Mouse (Mus musculus) granulocyte monocyte progenitor cell, adult 5-6 weeks (primary cell): ENCODE measurements around the gene Nkx2-3. TPM values are rescaled to one million over a fixed set of nuclear protein-coding genes. Genes with fewer than 3 reads are reported as not detected.

Experiments
- ATAC-seq: replicated peaks from 2 replicates; pipeline ENCODE4 v1.8.0; 2016; ENCODE audit warnings: mild to moderate bottlenecking, moderate TSS enrichment, inconsistent platforms; ENCODE audit not compliant: poor library complexity, severe bottlenecking
- total RNA-seq, 2 experiments: library from RNA; stranded (forward) in 1 of 2; stranded (reverse) in 1 of 2; fragments of 200-712, 200-1000 nt in 1 of 2; fragments of >200 nt in 1 of 2; fragmentation: Nextera tagmentation in 1 of 2; gene quantifications; 2 replicates each; pipeline ENCODE4 v1.2.3; 2014 to 2017

Nkx2-3 gene
- total RNA-seq, 2 experiments from 2014 or later, result not detected

DNA sequence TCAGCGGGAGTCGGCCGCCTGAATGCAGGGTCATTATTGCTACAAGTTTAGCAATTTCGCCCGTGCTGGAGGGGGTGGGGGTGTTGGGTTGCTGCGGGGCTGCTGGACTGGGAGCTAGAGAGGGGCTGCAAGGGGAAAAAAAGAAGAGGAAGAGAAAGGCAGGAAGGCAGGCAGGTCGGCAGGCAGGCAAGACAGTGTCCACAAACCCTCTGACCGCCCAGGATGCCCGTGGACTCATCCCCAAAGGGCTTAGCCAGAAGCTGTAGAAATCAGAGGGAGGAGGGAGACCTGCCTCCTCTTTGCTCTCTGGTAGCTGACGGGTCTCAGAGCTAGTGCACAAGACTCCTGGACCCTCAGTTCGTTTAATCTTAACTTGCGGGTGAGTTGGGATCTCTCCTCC lies 4.8 kb downstream of the Nkx2-3 start:
- ATAC-seq, result no peak

GRCm38 (mm10) chr19:43617761-43618349 lies 5.7 kb downstream of the Nkx2-3 start:
- no peak for ATAC-seq

DNA sequence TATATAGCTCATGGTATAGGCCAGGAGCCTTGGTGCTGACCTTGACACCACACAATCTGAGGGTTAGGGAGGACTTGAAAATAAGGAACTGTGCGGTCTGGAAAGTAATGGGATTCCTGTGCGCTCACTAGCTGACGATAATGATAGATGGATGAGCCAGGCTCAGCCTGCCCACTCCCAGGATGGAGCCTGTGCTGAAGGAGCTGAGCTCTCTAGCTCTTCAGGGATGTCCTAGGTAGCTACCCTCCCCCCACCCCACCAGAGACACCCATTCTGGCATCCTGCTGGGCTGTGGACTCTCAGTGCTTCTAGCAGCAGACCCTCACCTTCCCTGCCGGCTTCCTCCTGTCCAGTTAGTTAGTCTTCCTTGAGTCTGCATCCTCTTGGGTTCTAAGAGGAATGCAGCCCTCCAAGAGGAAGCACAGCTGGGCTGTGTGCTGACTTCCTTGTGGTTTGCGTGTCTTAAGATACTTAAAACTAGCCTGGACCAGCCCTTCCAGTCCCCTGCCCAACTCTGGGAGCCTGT lies 6.4 kb downstream of the Nkx2-3 start:
- ATAC-seq, result 0 out of 2 replicates have a peak, but pooled peaks have one; percentile 15

GRCm38 (mm10) chr19:43619916-43620479 lies 7.9 kb downstream of the Nkx2-3 start:
- ATAC-seq, result no peak

DNA sequence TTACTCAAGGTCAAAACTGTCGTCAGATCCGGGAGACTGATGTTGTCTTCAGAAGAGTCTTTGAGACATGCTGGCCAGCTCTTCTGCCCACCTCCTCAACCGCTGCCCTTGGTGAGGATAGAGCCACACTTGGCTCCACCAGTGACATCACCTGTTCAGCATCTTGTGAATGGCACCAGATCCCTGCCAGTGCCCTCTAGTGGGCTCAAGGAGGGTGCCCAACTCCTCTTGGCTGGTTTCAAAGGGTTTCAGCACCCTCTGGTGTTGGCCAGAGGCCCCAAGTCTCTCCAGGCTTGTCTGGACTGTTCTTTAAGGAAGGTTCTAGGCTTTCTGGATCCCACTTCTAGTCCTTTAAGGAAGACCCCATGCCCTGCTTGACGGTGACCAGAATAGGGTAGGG lies 11.8 kb downstream of the Nkx2-3 start:
- peak; percentile 92 for ATAC-seq

DNA sequence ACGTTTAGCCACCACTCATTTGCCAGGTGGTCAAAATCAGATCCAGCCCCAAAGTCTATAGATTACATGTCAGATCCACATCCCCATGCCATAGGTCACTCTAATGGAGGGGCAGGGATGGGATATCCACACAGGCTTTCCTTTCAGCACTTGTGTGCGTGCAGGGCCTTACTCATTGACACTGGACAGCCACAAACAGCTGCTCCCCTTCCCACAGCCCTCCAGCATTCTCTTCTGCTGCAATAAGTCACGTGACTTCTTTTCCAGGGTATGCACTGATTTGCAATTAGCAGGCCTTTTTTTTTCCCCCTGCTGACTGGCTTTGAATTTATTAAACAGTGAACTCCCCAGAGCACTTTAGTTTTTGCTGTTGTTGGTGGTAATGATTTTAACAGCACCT lies 14.0 kb downstream of the Nkx2-3 start:
- ATAC-seq, result no peak

- ATAC-seq, result no peak
Measured at GRCm38 (mm10) chr19:43627345-43627744, 15.2 kb downstream of the Nkx2-3 start.

GRCm38 (mm10) chr19:43629088-43629487 lies 17.0 kb downstream of the Nkx2-3 start:
- ATAC-seq, result no peak

DNA sequence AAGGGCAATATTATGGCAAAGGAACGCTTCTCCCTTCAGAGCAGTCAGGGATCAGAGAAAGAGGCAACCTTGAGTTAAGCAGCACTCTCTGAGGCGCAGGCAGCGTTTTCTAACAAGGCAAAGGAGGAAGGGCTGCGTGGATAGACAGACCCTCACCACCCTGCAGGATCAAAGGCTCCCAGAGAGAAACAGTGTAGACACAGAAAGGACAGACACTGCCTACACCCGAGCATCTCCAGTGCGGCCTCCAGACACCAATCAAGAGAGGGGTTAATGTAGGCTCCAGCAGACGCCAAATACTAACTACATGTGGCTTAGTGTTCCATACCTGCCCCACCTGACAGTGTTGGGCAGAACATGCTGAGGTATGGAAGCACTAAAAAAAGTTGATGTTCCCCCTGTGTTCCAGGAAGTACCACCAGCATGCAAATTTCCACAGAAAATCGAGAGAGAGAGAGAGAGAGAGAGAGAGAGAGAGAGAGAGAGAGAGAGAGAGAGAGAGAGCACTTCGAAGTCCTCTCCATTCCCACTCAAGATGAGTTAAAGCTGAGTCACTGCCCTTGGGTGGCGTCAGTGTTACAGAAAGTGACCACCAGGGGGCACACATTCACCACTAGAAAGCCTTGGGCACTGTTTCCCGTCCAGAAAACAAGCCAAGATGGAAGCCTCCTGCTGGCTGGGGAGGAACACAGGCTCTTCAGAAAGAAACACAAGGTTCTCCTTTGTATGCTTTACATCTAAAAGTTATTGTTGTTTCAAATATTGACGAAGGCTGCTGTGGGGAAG lies 18.5 kb downstream of the Nkx2-3 start:
- peak; percentile 98 for ATAC-seq

- ATAC-seq, result no peak
Measured at GRCm38 (mm10) chr19:43641833-43642232, 29.7 kb downstream of the Nkx2-3 start.

DNA sequence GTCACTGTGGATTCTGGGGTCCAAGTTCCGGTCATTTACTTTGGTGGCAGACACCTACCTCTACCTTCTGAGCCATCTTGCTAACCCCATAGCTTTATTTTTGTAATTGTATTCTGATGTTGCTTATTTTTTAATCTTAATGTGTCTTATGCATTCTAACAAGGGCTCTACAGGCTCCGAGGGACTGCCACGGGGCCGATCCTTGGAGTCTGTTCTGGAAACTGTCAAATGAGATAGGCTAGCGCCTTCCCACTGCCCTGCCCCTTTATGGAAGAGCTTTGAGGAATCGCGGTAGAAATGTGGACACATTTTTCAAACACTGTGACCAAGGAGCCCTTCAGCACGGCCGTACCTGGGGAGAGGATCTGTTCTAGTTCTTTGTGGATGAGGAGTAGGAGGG lies 30.7 kb downstream of the Nkx2-3 start:
- ATAC-seq, result no peak

DNA sequence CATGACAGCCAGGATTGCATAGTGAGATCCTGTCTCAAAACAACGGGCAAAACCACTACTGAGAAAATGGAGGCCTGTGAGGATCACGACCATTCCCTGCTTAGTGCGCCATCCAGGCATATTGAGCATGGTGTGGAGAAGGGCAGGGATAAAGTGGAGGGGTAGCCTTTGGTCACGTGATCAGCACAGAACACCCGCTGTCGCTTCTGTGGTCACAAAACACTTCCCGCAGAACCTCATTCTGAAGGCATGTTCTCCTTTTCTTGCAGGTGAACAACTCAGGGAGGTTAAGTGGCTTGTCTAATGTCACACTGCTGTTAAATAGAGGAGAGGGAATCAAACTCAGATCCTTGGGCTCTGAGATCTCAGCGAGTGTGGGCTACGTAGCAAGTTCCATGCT lies 33.4 kb downstream of the Nkx2-3 start:
- ATAC-seq, result peak; percentile 28

- ATAC-seq, result no peak
Measured at GRCm38 (mm10) chr19:43646852-43647251, 34.7 kb downstream of the Nkx2-3 start.

GRCm38 (mm10) chr19:43647261-43647660 lies 35.1 kb downstream of the Nkx2-3 start:
- no peak for ATAC-seq

GRCm38 (mm10) chr19:43648343-43648742 lies 36.2 kb downstream of the Nkx2-3 start:
- peak; percentile 90 for ATAC-seq

GRCm38 (mm10) chr19:43651241-43651785 lies 39.2 kb downstream of the Nkx2-3 start:
- no peak for ATAC-seq

- peak; percentile 71 for ATAC-seq
Measured at GRCm38 (mm10) chr19:43655735-43656492, 43.8 kb downstream of the Nkx2-3 start.

GRCm38 (mm10) chr19:43659632-43660031 lies 47.5 kb downstream of the Nkx2-3 start:
- 0 out of 2 replicates have a peak, but pooled peaks have one; percentile 12 for ATAC-seq

DNA sequence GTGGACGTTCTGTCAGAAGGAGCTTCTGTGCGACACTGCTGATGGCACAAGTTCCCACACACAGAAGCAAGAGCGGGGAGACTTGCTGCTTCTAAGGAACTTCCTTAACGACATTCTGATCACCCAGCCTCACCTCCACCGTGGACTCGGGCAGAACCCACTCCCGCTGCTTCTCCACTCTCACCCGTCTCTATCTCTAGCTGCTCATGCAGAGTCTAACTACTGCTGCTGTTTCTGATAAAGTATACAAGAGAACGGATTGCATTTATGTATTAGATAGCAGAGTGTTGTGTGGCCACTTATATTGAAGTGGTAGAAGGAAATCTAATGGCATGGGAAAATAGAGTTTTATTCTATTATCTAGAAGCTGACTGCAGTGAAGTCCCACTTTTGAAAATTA lies 48.6 kb downstream of the Nkx2-3 start:
- ATAC-seq, result no peak
